Mouse (Mus musculus) frontal cortex, postnatal 36 days (tissue): ENCODE measurements around the gene Phactr1.

Source experiments
- DNase-seq, 2 experiments: peaks; one replicate each; pipeline ENCODE4 v3.0.0; 2022; ENCODE audit warnings: low spot score in 2 of 2

Gene Phactr1

GRCm38 (mm10) chr13:43124683-43125074 is 444.3 kb downstream of the Phactr1 start:
- DNase-seq: no peak

GRCm38 (mm10) chr13:43130161-43130560 is 449.7 kb downstream of the Phactr1 start:
- no peak for DNase-seq

GRCm38 (mm10) chr13:43131741-43132191 is 451.3 kb downstream of the Phactr1 start:
- no peak for DNase-seq

- DNase-seq: no peak
Measured at GRCm38 (mm10) chr13:43132859-43133258, 452.4 kb downstream of the Phactr1 start.

GRCm38 (mm10) chr13:43133400-43133799 is 453.0 kb downstream of the Phactr1 start:
- DNase-seq: no peak

GRCm38 (mm10) chr13:43134468-43134867 is 454.0 kb downstream of the Phactr1 start:
- DNase-seq: no peak

- DNase-seq: no peak
Measured at GRCm38 (mm10) chr13:43144720-43145418, 464.4 kb downstream of the Phactr1 start.

- no peak for DNase-seq
Measured at GRCm38 (mm10) chr13:43146515-43147258, 466.3 kb downstream of the Phactr1 start.

GRCm38 (mm10) chr13:43148692-43149091 is 468.3 kb downstream of the Phactr1 start:
- no peak for DNase-seq

- DNase-seq: no peak
Measured at GRCm38 (mm10) chr13:43149661-43150060, 469.2 kb downstream of the Phactr1 start.

GRCm38 (mm10) chr13:43152005-43152520 is 471.6 kb downstream of the Phactr1 start:
- no peak for DNase-seq

- no peak for DNase-seq
Measured at GRCm38 (mm10) chr13:43157370-43157769, 476.9 kb downstream of the Phactr1 start.

- no peak for DNase-seq
Measured at GRCm38 (mm10) chr13:43158281-43158680, 477.9 kb downstream of the Phactr1 start.

- DNase-seq: no peak
Measured at GRCm38 (mm10) chr13:43159429-43159828, 479.0 kb downstream of the Phactr1 start.

- no peak for DNase-seq
Measured at GRCm38 (mm10) chr13:43167721-43168120, 487.3 kb downstream of the Phactr1 start.

- peak; percentile 96 to 98 for DNase-seq
Measured at GRCm38 (mm10) chr13:43171020-43171710, 490.7 kb downstream of the Phactr1 start, which contains the start of gene Tbc1d7. TSS of gene Tbc1d7 (minus strand) at chr13:43171501.

- DNase-seq: no peak
Measured at GRCm38 (mm10) chr13:43172036-43172713, 491.8 kb downstream of the Phactr1 start.

- DNase-seq: peak; percentile 82 to 89
Measured at GRCm38 (mm10) chr13:43173262-43173661, 492.8 kb downstream of the Phactr1 start.

- no peak for DNase-seq
Measured at GRCm38 (mm10) chr13:43176676-43177075, 496.3 kb downstream of the Phactr1 start.

- no peak for DNase-seq
Measured at GRCm38 (mm10) chr13:43177317-43177716, 496.9 kb downstream of the Phactr1 start.

GRCm38 (mm10) chr13:43181104-43181503 is 500.7 kb downstream of the Phactr1 start:
- DNase-seq: no peak
